8 mouse cellular contexts compared by ENCODE assay signal in genomic region chr19:40736680-40737512, GRCm38 (mm10). TPM values are rescaled to one million over a fixed set of nuclear protein-coding genes. Genes with fewer than 3 reads are reported as not detected.
DNase-seq lines count a peak whose midpoint lies in the region; ATAC-seq and TF ChIP-seq lines count a peak whose summit lies in the region.

No protein-coding gene starts in this region.

- peaks cover 13% of the 10 kb centered on the region for H3K4me1 ChIP-seq in E14TG2a.4 (replicated peaks; ENCODE audit: low read depth, low read length)
- no peaks in the 10 kb centered on the region; the same call in 1 of the 2 replicates for H3K4me1 ChIP-seq in forebrain, embryonic 11.5 days (replicated peaks; ENCODE audit: control insufficient read depth, insufficient read depth, low read length)
- H3K4me1 ChIP-seq in heart, embryonic 15.5 days (replicated peaks) = peaks cover 5% of the 10 kb centered on the region
- H3K4me1 ChIP-seq in liver, embryonic 12.5 days = peaks cover 4% of the 10 kb centered on the region; the same call in 1 of the 2 replicates
- peaks cover 3% of the 10 kb centered on the region; the same call in 1 of the 2 replicates for H3K4me1 ChIP-seq in neural tube, embryonic 11.5 days (ENCODE audit: control insufficient read depth, insufficient read depth, low read length)
- H3K4me1 ChIP-seq in testis, adult 2 months (ENCODE audit: control insufficient read depth, insufficient read depth, low read length) = peaks cover 8% of the 10 kb centered on the region

- peak; percentile 37 for DNase-seq in c-Kit-positive CD71-positive TER-119-negative erythroid progenitor cells, embryonic 14.5 days (ENCODE audit: low read depth)
- DNase-seq in forebrain, embryonic 11.5 days (ENCODE audit: low spot score) = peak; percentile 91
- DNase-seq in kidney, postnatal 10 days = peak; percentile 76
- DNase-seq in neural tube, embryonic 11.5 days (ENCODE audit: low spot score) = peak; percentile 88

- peak overlapping the region; percentile 43; the same call in 1 of the 2 replicates for H3K9ac ChIP-seq in forebrain, embryonic 11.5 days (ENCODE audit: low read length)
- H3K9ac ChIP-seq in heart, embryonic 15.5 days = no peak overlapping the region
- no peak overlapping the region for H3K9ac ChIP-seq in liver, embryonic 12.5 days
- peak overlapping the region; percentile 39 for H3K9ac ChIP-seq in neural tube, embryonic 11.5 days (ENCODE audit: low read length)

- ATAC-seq in forebrain, embryonic 11.5 days (replicated peaks; ENCODE audit: low FRiP score) = peak; percentile 90
- peak; percentile 79 for ATAC-seq in heart, embryonic 15.5 days (replicated peaks; ENCODE audit: insufficient number of reproducible peaks, insufficient read depth, low FRiP score, low read depth)
- ATAC-seq in liver, embryonic 12.5 days = peak; percentile 35; the same call in 1 of the 2 replicates
- peak; percentile 92 for ATAC-seq in neural tube, embryonic 11.5 days (ENCODE audit: insufficient read depth, low FRiP score, low TSS enrichment)

- 0 out of 2 replicates have a peak overlapping the region, but pooled peaks have one; percentile 0 for H3K27ac ChIP-seq in forebrain, embryonic 11.5 days (ENCODE audit: low read depth, low read length)
- no peak overlapping the region for H3K27ac ChIP-seq in heart, embryonic 15.5 days
- H3K27ac ChIP-seq in liver, embryonic 12.5 days = no peak overlapping the region
- no peak overlapping the region for H3K27ac ChIP-seq in neural tube, embryonic 11.5 days (ENCODE audit: low read depth, low read length)
- H3K27ac ChIP-seq in testis, adult 2 months (ENCODE audit: control insufficient read depth, insufficient read depth, low read depth, low read length) = peak overlapping the region; percentile 72

- H3K36me3 ChIP-seq in E14TG2a.4 (ENCODE audit: insufficient read depth, low read length) = no peaks in the 10 kb centered on the region
- H3K36me3 ChIP-seq in forebrain, embryonic 11.5 days (ENCODE audit: control insufficient read depth, insufficient read depth, low read length) = no peaks in the 10 kb centered on the region
- H3K36me3 ChIP-seq in heart, embryonic 15.5 days = no peaks in the 10 kb centered on the region
- no peaks in the 10 kb centered on the region for H3K36me3 ChIP-seq in liver, embryonic 12.5 days
- no peaks in the 10 kb centered on the region for H3K36me3 ChIP-seq in neural tube, embryonic 11.5 days (ENCODE audit: control insufficient read depth, insufficient read depth, low read length)
- no peaks in the 10 kb centered on the region for H3K36me3 ChIP-seq in testis, adult 2 months (ENCODE audit: control insufficient read depth, insufficient read depth, low read length)

- peak; percentile 53; the same call in 1 of the 2 replicates for TF ChIP-seq POLR2A in testis, adult 2 months (IDR thresholded peaks at IDR 0.05; ENCODE audit: control insufficient read depth, low read depth, low read length)

- H3K9me3 ChIP-seq in E14TG2a.4 (ENCODE audit: low read length) = no peaks in the 10 kb centered on the region
- no peaks in the 10 kb centered on the region for H3K9me3 ChIP-seq in forebrain, embryonic 11.5 days (ENCODE audit: control insufficient read depth, low read length)
- H3K9me3 ChIP-seq in heart, embryonic 15.5 days (replicated peaks) = no peaks in the 10 kb centered on the region
- no peaks in the 10 kb centered on the region for H3K9me3 ChIP-seq in liver, embryonic 12.5 days (replicated peaks)
- no peaks in the 10 kb centered on the region for H3K9me3 ChIP-seq in neural tube, embryonic 11.5 days (ENCODE audit: control insufficient read depth, low read length)

- peak overlapping the region; percentile 36; the same call in 1 of the 2 replicates for H3K4me2 ChIP-seq in forebrain, embryonic 11.5 days (ENCODE audit: low read depth, low read length, severe bottlenecking)
- H3K4me2 ChIP-seq in heart, embryonic 15.5 days = peak overlapping the region; percentile 55
- peak overlapping the region; percentile 37; the same call in 1 of the 2 replicates for H3K4me2 ChIP-seq in liver, embryonic 12.5 days
- peak overlapping the region; percentile 24; the same call in 1 of the 2 replicates for H3K4me2 ChIP-seq in neural tube, embryonic 11.5 days (ENCODE audit: low read depth)

- WGBS in forebrain, embryonic 11.5 days = 20% methylated on average over 17 of the region's 17 CpGs
- 28% methylated on average over 17 of the region's 17 CpGs for WGBS in heart, embryonic 15.5 days
- WGBS in liver, embryonic 12.5 days (ENCODE audit: insufficient replicate concordance) = 30% methylated on average over 17 of the region's 17 CpGs
- WGBS in neural tube, embryonic 11.5 days = 23% methylated on average over 17 of the region's 17 CpGs

- peak; percentile 62 for TF ChIP-seq CTCF in E14TG2a.4 (conservative IDR thresholded peaks at IDR 0.05; ENCODE audit: low read length)
- TF ChIP-seq CTCF in testis, adult 2 months (IDR thresholded peaks at IDR 0.05; ENCODE audit: control insufficient read depth, insufficient read depth, insufficient replicate concordance, low read depth, low read length) = peak; percentile 77; the same call in 1 of the 2 replicates

- no peaks in the 10 kb centered on the region for H3K27me3 ChIP-seq in E14TG2a.4 (ENCODE audit: insufficient read depth, low read length)
- H3K27me3 ChIP-seq in forebrain, embryonic 11.5 days (ENCODE audit: control insufficient read depth, insufficient read depth, low read length) = no peaks in the 10 kb centered on the region
- H3K27me3 ChIP-seq in heart, embryonic 15.5 days = no peaks in the 10 kb centered on the region
- no peaks in the 10 kb centered on the region for H3K27me3 ChIP-seq in liver, embryonic 12.5 days (replicated peaks)
- no peaks in the 10 kb centered on the region for H3K27me3 ChIP-seq in neural tube, embryonic 11.5 days (ENCODE audit: control insufficient read depth, insufficient read depth, low read length)
- no peaks in the 10 kb centered on the region for H3K27me3 ChIP-seq in testis, adult 2 months (ENCODE audit: control insufficient read depth, insufficient read depth, low read length)

- no peak overlapping the region for H3K4me3 ChIP-seq in E14TG2a.4 (replicated peaks; ENCODE audit: low read length)
- no peak overlapping the region for H3K4me3 ChIP-seq in forebrain, embryonic 11.5 days (ENCODE audit: low read depth, low read length)
- H3K4me3 ChIP-seq in heart, embryonic 15.5 days = peak overlapping the region; percentile 19
- no peak overlapping the region for H3K4me3 ChIP-seq in liver, embryonic 12.5 days
- no peak overlapping the region for H3K4me3 ChIP-seq in neural tube, embryonic 11.5 days (ENCODE audit: low read depth, low read length)
- peak overlapping the region; percentile 83 for H3K4me3 ChIP-seq in testis, adult 2 months (ENCODE audit: control insufficient read depth, low read depth, low read length)

RNA-seq across cellular contexts. Expression of gene Cc2d2b, which starts 11.7 kb away (rescaled TPM):
- 0.11 and 0.12 TPM in 2 replicates for polyA plus RNA-seq in forebrain, embryonic 11.5 days (2014; fragmentation: Nextera tagmentation; extraction: Ambion mirVana)
- polyA plus RNA-seq in heart, embryonic 15.5 days (2015; fragmentation: Nextera tagmentation; extraction: Ambion mirVana) = not detected in 2 replicates
- polyA plus RNA-seq in liver, embryonic 12.5 days (2016; fragmentation: Nextera tagmentation; extraction: Ambion mirVana) = 2.2 and 3.1 TPM in 2 replicates
- polyA plus RNA-seq in neural tube, embryonic 11.5 days (2014; fragmentation: Nextera tagmentation; extraction: Ambion mirVana) = 0.31 TPM in 1 of 2 replicates, not detected in the other
- polyA plus RNA-seq in testis, adult 2 months (2012; rRNA removed) = 10.7 and 11.3 TPM in 2 replicates

Comparison
In these comparisons a context has a peak if more than half of its experiments do, and no peak if none do; other contexts are left out.
1. H3K4me3 ChIP-seq: peak in heart, embryonic 15.5 days (single experiment) and testis, adult 2 months (single experiment); none in E14TG2a.4 (single experiment), forebrain, embryonic 11.5 days (single experiment), liver, embryonic 12.5 days (single experiment) and neural tube, embryonic 11.5 days (single experiment).
2. DNase-seq: peak in every context shown above with its lines; median percentile 91 in forebrain, embryonic 11.5 days; 88 in neural tube, embryonic 11.5 days; 76 in kidney, postnatal 10 days; 37 in c-Kit-positive CD71-positive TER-119-negative erythroid progenitor cells, embryonic 14.5 days.
3. ATAC-seq: peak in every context shown above with its lines; median percentile 92 in neural tube, embryonic 11.5 days; 90 in forebrain, embryonic 11.5 days; 79 in heart, embryonic 15.5 days; 35 in liver, embryonic 12.5 days.
4. H3K27ac ChIP-seq: peak in forebrain, embryonic 11.5 days (single experiment) and testis, adult 2 months (single experiment); none in heart, embryonic 15.5 days (single experiment), liver, embryonic 12.5 days (single experiment) and neural tube, embryonic 11.5 days (single experiment).
5. H3K9ac ChIP-seq: peak in forebrain, embryonic 11.5 days (single experiment) and neural tube, embryonic 11.5 days (single experiment); none in heart, embryonic 15.5 days (single experiment) and liver, embryonic 12.5 days (single experiment).
6. Peak in every context shown above with its lines, with median percentiles within 50 percentile points of each other: H3K4me2 ChIP-seq.